9 mouse cellular contexts compared by ENCODE assay signal in the genomic region with DNA sequence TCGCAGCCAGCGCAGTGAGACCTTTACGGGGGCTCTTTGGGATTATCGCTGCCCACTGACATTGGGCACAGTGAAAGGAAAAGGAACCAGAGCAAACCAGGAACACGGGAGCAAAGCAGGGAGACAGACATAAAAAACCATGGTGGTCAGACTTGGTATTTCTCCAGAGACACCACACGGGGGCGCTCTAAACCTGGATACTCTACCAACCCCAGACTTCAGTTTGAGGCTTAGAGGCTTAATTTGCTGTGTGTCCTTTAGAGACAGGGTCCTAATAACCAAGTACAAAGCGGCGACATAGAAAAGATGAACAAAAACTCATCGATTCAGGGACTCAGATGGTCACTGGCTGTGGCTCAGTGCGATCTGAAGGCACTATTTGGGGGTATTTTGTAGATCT. TPM values are rescaled to one million over a fixed set of nuclear protein-coding genes. Genes with fewer than 3 reads are reported as not detected.
DNase-seq lines count a peak whose midpoint lies in the region; ATAC-seq and TF ChIP-seq lines count a peak whose summit lies in the region.
"Had no signal": no experiment of that assay in that cellular context is flagged by ENCODE, and none has a peak within 500 bp of the region (broad histone marks: within the 10 kb centered on the region; RNA-seq: fewer than 3 reads in every experiment).

No protein-coding gene starts in this region.

- 14% methylated on average over 11 of the region's 11 CpGs for WGBS in kidney, adult 2 months
- WGBS in neural tube, embryonic 13.5 days, result 20% methylated on average over 11 of the region's 11 CpGs

- TF ChIP-seq EP300 in MEL (IDR thresholded peaks at IDR 0.05; ENCODE audit: low read depth in 1 of 2, low read length in 2 of 2), result no peak

- ATAC-seq in neural tube, embryonic 13.5 days (ENCODE audit: low read depth), result no peak

- H3K36me3 ChIP-seq in kidney, adult 2 months (ENCODE audit: control insufficient read depth, insufficient read depth, low read length), result no peaks in the 10 kb centered on the region
- no peaks in the 10 kb centered on the region for H3K36me3 ChIP-seq in MEL (ENCODE audit: control insufficient read depth in 1 of 2, insufficient read depth in 2 of 2, low read length in 2 of 2)
- no peaks in the 10 kb centered on the region for H3K36me3 ChIP-seq in neural tube, embryonic 13.5 days
- H3K36me3 ChIP-seq: embryonic facial prominence, embryonic 12.5 days had no signal

- H3K79me2 ChIP-seq in MEL (ENCODE audit: control insufficient read depth, insufficient read depth, low read length, poor library complexity), result no peaks in the 10 kb centered on the region

- peak; percentile 62 for TF ChIP-seq CTCF in kidney, adult 2 months (conservative IDR thresholded peaks at IDR 0.05; ENCODE audit: insufficient read depth, insufficient read length, low read depth, low read length)
- peak; percentile 33 to 42 (median 38); a peak in 5 of 6 replicates for TF ChIP-seq CTCF in MEL (IDR thresholded peaks at IDR 0.05 in 2 of 3, conservative IDR thresholded peaks at IDR 0.05 in 1 of 3; ENCODE audit: control insufficient read depth in 1 of 3, insufficient read depth in 1 of 3, low read depth in 2 of 3, low read length in 3 of 3, poor library complexity in 1 of 3, severe bottlenecking in 1 of 3)

- H3K27ac ChIP-seq in kidney, adult 2 months (ENCODE audit: insufficient read depth, low read depth, low read length), result no peak overlapping the region
- no peak overlapping the region for H3K27ac ChIP-seq in MEL (ENCODE audit: control insufficient read depth, low read depth, low read length)
- no peak overlapping the region for H3K27ac ChIP-seq in neural tube, embryonic 13.5 days (replicated peaks)
- H3K27ac ChIP-seq: embryonic facial prominence, embryonic 12.5 days had no signal

- no peak for TF ChIP-seq POLR2A in kidney, adult 2 months (IDR thresholded peaks at IDR 0.05; ENCODE audit: low read depth, low read length)
- no peak for TF ChIP-seq POLR2A in MEL (IDR thresholded peaks at IDR 0.05; ENCODE audit: control insufficient read depth in 1 of 2, insufficient read depth in 1 of 2, low read depth in 1 of 2, low read length in 2 of 2, poor library complexity in 1 of 2)

- no peaks in the 10 kb centered on the region for H3K4me1 ChIP-seq in kidney, adult 2 months (ENCODE audit: control insufficient read depth, insufficient read depth, low read length)
- H3K4me1 ChIP-seq in MEL (ENCODE audit: control insufficient read depth in 1 of 2, insufficient read depth in 2 of 2, low read length in 2 of 2), result no peaks in the 10 kb centered on the region
- peaks cover 9% of the 10 kb centered on the region; the same call in 1 of the 2 replicates for H3K4me1 ChIP-seq in neural tube, embryonic 13.5 days (replicated peaks)
- H3K4me1 ChIP-seq: embryonic facial prominence, embryonic 12.5 days had no signal

- no peak overlapping the region for H3K4me3 ChIP-seq in kidney, adult 2 months (ENCODE audit: insufficient read depth, low read depth, low read length)
- no peak overlapping the region for H3K4me3 ChIP-seq in MEL (ENCODE audit: control insufficient read depth in 1 of 2, insufficient read depth in 1 of 2, low read depth in 2 of 2, low read length in 2 of 2)
- no peak overlapping the region for H3K4me3 ChIP-seq in neural tube, embryonic 13.5 days
- H3K4me3 ChIP-seq: embryonic facial prominence, embryonic 12.5 days had no signal

- H3K4me2 ChIP-seq in neural tube, embryonic 13.5 days, result peak overlapping the region; percentile 22; the same call in 1 of the 2 replicates
- H3K4me2 ChIP-seq: embryonic facial prominence, embryonic 12.5 days had no signal

- peak; percentile 21 for TF ChIP-seq RAD21 in MEL (IDR thresholded peaks at IDR 0.05; ENCODE audit: low read depth, low read length)

- peak; percentile 32 for DNase-seq in kidney, adult 2 months
- no peak for DNase-seq in kidney, adult 11 months
- DNase-seq in MEL (ENCODE audit: low read depth, low spot score), result no peak
- DNase-seq in cerebellum, adult 9-10 months, result peak; percentile 75
- DNase-seq in heart, postnatal 4 days, result peak; percentile 48
- peak; percentile 38 to 52 for DNase-seq in left cerebral cortex, postnatal 36 days (ENCODE audit: low spot score in 2 of 2)
- no peak for DNase-seq in spleen, postnatal 4 days (ENCODE audit: low spot score in 2 of 2)

- no peaks in the 10 kb centered on the region for H3K9me3 ChIP-seq in MEL (replicated peaks; ENCODE audit: insufficient read depth, low read length)
- H3K9me3 ChIP-seq in neural tube, embryonic 13.5 days, result no peaks in the 10 kb centered on the region

- H3K27me3 ChIP-seq in kidney, adult 2 months (replicated peaks; ENCODE audit: control insufficient read depth, insufficient read depth, low read length), result no peaks in the 10 kb centered on the region
- H3K27me3 ChIP-seq in MEL (ENCODE audit: control insufficient read depth in 1 of 2, insufficient read depth in 2 of 2, low read length in 2 of 2), result no peaks in the 10 kb centered on the region
- H3K27me3 ChIP-seq in neural tube, embryonic 13.5 days, result peaks cover 13% of the 10 kb centered on the region
- H3K27me3 ChIP-seq: embryonic facial prominence, embryonic 12.5 days had no signal

- H3K9ac ChIP-seq in MEL (ENCODE audit: control insufficient read depth, low read depth, low read length, poor library complexity, severe bottlenecking), result no peak overlapping the region
- H3K9ac ChIP-seq in neural tube, embryonic 13.5 days, result 0 out of 2 replicates have a peak overlapping the region, but pooled peaks have one; percentile 10
- H3K9ac ChIP-seq: embryonic facial prominence, embryonic 12.5 days had no signal

- intact Hi-C loops in left cerebral cortex, postnatal 36 days (cut with DNase I), result loop anchor here (10.0 kb wide), 1 partner anchor 259 kb away; no protein-coding TSS in a partner anchor

TF ChIP-seq in MEL, 35 proteins besides CTCF, POLR2A, EP300 and RAD21:
- TF ChIP-seq HCFC1 (IDR thresholded peaks at IDR 0.05; ENCODE audit: low read depth, low read length) (no peak), NRF1 (IDR thresholded peaks at IDR 0.05; ENCODE audit: insufficient read depth, low read depth, low read length, poor library complexity, severe bottlenecking) (no peak), JUND (IDR thresholded peaks at IDR 0.05; ENCODE audit: low read depth, low read length) (no peak)

RNA-seq across cellular contexts. Expression of gene Kcnk1, which starts 39.3 kb away (rescaled TPM):
- 91.2 and 123 TPM in 2 replicates for polyA plus RNA-seq in kidney, adult 2 months (2012; rRNA removed)
- not detected in 2 replicates for total RNA-seq in MEL (2012; rRNA removed)
- polyA plus RNA-seq in MEL (2012; ENCODE audit: insufficient read depth in 1 of 2, insufficient read length in 2 of 2, low read depth in 1 of 2, low replicate concordance in 2 of 2, missing spikeins in 1 of 2), result not detected
- total RNA-seq in heart, postnatal 4 days (2021), result under 1 TPM; 0.77 to 0.98 TPM
- total RNA-seq in left cerebral cortex, postnatal 36 days (2021), result 100 to 1,000 TPM in 1 of 2 experiments, 10 to 100 TPM in 1; 86.8 to 102 TPM
- polyA plus RNA-seq in neural tube, embryonic 13.5 days (2015; fragmentation: Nextera tagmentation; extraction: Ambion mirVana), result 8.2 and 8.5 TPM in 2 replicates

RNA-seq across cellular contexts. Expression of gene Map3k21, which starts 45.4 kb away (rescaled TPM):
- 4.4 and 5.0 TPM in 2 replicates for polyA plus RNA-seq in kidney, adult 2 months (2012; rRNA removed)
- total RNA-seq in MEL (2012; rRNA removed), result not detected in 2 replicates
- not detected for polyA plus RNA-seq in MEL (2012; ENCODE audit: insufficient read depth in 1 of 2, insufficient read length in 2 of 2, low read depth in 1 of 2, low replicate concordance in 2 of 2, missing spikeins in 1 of 2)
- total RNA-seq in heart, postnatal 4 days (2021), result under 1 TPM; 0.36 TPM
- 1 to 10 TPM; 1.9 to 2.9 TPM for total RNA-seq in left cerebral cortex, postnatal 36 days (2021)
- 0.18 and 0.24 TPM in 2 replicates for polyA plus RNA-seq in neural tube, embryonic 13.5 days (2015; fragmentation: Nextera tagmentation; extraction: Ambion mirVana)

RNA-seq across cellular contexts. Expression of gene Pcnx2, which starts 57.6 kb away (rescaled TPM):
- polyA plus RNA-seq in kidney, adult 2 months (2012; rRNA removed), result 0.20 and 0.23 TPM in 2 replicates
- total RNA-seq in MEL (2012; rRNA removed), result not detected in 2 replicates
- under 1 TPM in 1 of 2 experiments, not detected in 1; 0.04 TPM for polyA plus RNA-seq in MEL (2012; ENCODE audit: insufficient read depth in 1 of 2, insufficient read length in 2 of 2, low read depth in 1 of 2, low replicate concordance in 2 of 2, missing spikeins in 1 of 2)
- under 1 TPM; 0.38 to 0.41 TPM for total RNA-seq in heart, postnatal 4 days (2021)
- 10 to 100 TPM; 87.6 to 97.2 TPM for total RNA-seq in left cerebral cortex, postnatal 36 days (2021)
- 2.8 and 3.7 TPM in 2 replicates for polyA plus RNA-seq in neural tube, embryonic 13.5 days (2015; fragmentation: Nextera tagmentation; extraction: Ambion mirVana)

Comparison
In these comparisons a context has a peak if more than half of its experiments do, and no peak if none do; other contexts are left out.
1. DNase-seq: peak in kidney, adult 2 months (single experiment), cerebellum, adult 9-10 months (single experiment), heart, postnatal 4 days (single experiment) and left cerebral cortex, postnatal 36 days (2 of 2); none in kidney, adult 11 months (single experiment), MEL (single experiment) and spleen, postnatal 4 days (0 of 2).
2. RNA of gene Kcnk1, which starts 39.3 kb away (total RNA-seq): 86.8 to 102 TPM in left cerebral cortex, postnatal 36 days; 0.77 to 0.98 TPM in heart, postnatal 4 days and not detected in MEL; every median in the first group is over 10 times any median in the second.
3. RNA of gene Pcnx2, which starts 57.6 kb away (total RNA-seq): 87.6 to 97.2 TPM in left cerebral cortex, postnatal 36 days; 0.38 to 0.41 TPM in heart, postnatal 4 days and not detected in MEL; every median in the first group is over 10 times any median in the second.